Mouse (Mus musculus) spleen, adult 2 months (tissue): ENCODE data around the gene H2-Eb1. TPM values are rescaled to one million over a fixed set of nuclear protein-coding genes. Genes with fewer than 3 reads are reported as not detected.
A peak's percentile ranks its signal among the peaks of the same experiment; 100 is the strongest.

Experiments
- DNase-seq, 2 experiments: peaks; one replicate each; pipeline versions ENCODE4 v3.0.0 to v3.0.0-alpha.2; 2012 to 2021; ENCODE audit warnings: low spot score in 2 of 2, low read depth in 1 of 2
- H3K27ac ChIP-seq: fragments of 200-500 bp; 2 replicates; pipeline ENCODE4 v1.5.1; 2012; ENCODE audit warnings: low read length, inconsistent platforms; ENCODE audit not compliant: insufficient read depth
- H3K27me3 ChIP-seq: fragments of 200-500 bp; 2 replicates; pipeline ENCODE4 v1.6.1; 2012; ENCODE audit warnings: mild to moderate bottlenecking, moderate library complexity, low read length, inconsistent platforms; ENCODE audit not compliant: control insufficient read depth, insufficient read depth
- H3K36me3 ChIP-seq: fragments of 200-500 bp; 2 replicates; pipeline ENCODE4 v1.6.1; 2012; ENCODE audit warnings: mild to moderate bottlenecking, low read length, inconsistent platforms; ENCODE audit not compliant: control insufficient read depth, insufficient read depth
- H3K4me1 ChIP-seq: fragments of 200-500 bp; 2 replicates; pipeline ENCODE4 v1.6.1; 2011; ENCODE audit warnings: inconsistent platforms; ENCODE audit not compliant: control insufficient read depth, insufficient read depth, insufficient read length
- H3K4me3 ChIP-seq: fragments of 200-500 bp; 2 replicates; pipeline ENCODE4 v1.5.1; 2011; ENCODE audit warnings: mild to moderate bottlenecking, inconsistent platforms; ENCODE audit not compliant: insufficient read depth, insufficient read length; ENCODE audit errors: extremely low read depth
- CTCF ChIP-seq: fragments of 200-500 bp; IDR thresholded peaks from 2 replicates; pipeline ENCODE4 v1.5.1; 2011; ENCODE audit warnings: mild to moderate bottlenecking, inconsistent platforms; ENCODE audit not compliant: insufficient read depth, insufficient read length, insufficient replicate concordance; ENCODE audit errors: extremely low read depth
- POLR2A ChIP-seq: fragments of 200-500 bp; IDR thresholded peaks from 2 replicates; pipeline ENCODE4 v1.6.1; 2011; ENCODE audit warnings: low read depth, low read length, inconsistent platforms
- WGBS: fragments of 180-500 bp; shearing (Covaris S2); methylation state at CpG from one replicate; pipeline ENCODE4 v1.1.7; 2018; 5-methylcytosine and 5-hydroxymethylcytosine counted together
- polyA plus RNA-seq: library from polyadenylated mRNA; depleted of rRNA; stranded (reverse); fragments of >200 nt; gene quantifications from 2 replicates; pipeline ENCODE4 v1.2.3, GENCODE M21; 2012; rRNA removed

H2-Eb1 gene
- 1,025 and 1,109 TPM in 2 replicates for polyA plus RNA-seq

- TF ChIP-seq CTCF (no peak), POLR2A (peak; percentile 96)
- Histone ChIP-seq H3K4me1 (peaks cover 11% of the 10 kb centered on the region; the same call in 1 of the 2 replicates), H3K36me3 (peaks cover 26% of the 10 kb centered on the region), H3K27me3 (no peaks in the 10 kb centered on the region), H3K27ac (peak within 1 kb of the TSS; percentile 100), H3K4me3 (peak within 1 kb of the TSS; percentile 88)
- DNase-seq: peak; percentile 92 to 98
Measured at GRCm38 (mm10) chr17:34305380-34306030, at the start of gene H2-Eb1. H2-Eb1 (plus strand) TSS chr17:34305867.

DNA sequence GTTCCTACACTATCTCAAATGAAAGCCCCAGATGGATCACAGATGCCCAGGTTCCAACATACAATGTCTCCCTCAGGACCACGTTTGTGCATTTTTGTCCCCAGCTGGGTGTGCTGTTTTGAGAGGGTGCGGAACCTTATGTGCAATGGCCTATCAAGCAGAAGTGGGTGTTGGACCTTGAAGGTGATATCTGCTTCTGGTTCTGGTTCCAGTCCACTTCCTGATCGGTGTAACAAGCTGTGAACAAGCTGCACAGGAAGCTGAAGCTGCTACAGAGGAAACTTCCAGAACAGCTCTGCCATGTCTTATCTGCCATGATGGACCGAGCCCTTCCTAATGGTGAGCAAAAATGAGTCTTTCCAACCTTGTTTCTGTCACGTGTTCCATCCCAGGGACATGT, 49.2 kb upstream of the H2-Eb1 start:
- no peak for TF ChIP-seq POLR2A
- no peak for TF ChIP-seq CTCF
- Histone ChIP-seq H3K27ac (peak overlapping the region; percentile 87), H3K4me1 (peaks cover 35% of the 10 kb centered on the region), H3K4me3 (no peak overlapping the region), H3K36me3 (no peaks in the 10 kb centered on the region), H3K27me3 (no peaks in the 10 kb centered on the region)
- 82% methylated on average over 5 of the region's 5 CpGs for WGBS
- no peak for DNase-seq

DNA sequence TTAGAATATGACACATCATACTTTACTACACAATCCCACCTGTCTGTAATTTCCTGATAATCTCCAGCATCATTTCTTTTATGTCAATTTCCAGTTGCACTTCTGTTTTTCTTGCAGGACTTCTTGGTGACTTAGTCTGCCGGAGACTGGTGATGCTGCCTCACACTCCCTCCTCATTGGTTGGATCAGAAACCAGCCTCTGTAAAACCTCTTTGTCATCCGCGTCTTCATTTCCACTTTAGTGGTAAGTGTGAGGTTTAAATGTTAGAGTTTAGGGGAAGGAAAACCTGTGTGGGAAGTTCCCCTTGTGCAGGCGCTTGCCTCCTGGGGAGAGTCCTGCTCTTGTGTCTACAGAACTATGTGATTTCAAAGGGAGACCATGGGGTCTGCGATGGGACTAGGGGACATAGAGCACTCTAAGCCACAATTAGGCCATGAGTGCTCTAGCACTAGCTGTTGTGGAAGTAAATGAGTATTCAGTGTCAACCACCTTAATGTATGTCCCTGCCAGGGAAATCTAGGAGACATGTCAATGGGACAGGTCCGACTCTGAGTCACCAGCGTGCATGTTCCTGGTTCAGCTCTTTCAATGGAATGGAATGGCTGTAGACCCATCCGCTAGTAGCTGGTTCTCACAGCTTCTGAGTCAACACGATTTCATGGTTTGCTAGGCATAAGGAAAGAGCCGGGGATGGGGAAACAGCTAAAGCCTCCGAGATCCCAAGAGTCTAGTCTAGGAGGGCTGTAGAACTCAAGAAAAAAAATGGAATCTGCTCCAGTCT, 47.9 kb upstream of the H2-Eb1 start, which contains the start of gene H2-Ab1:
H2-Ab1 (plus strand) TSS at position 96 of the 782 bp plus-strand sequence.
- H3K27ac ChIP-seq: peak within 1 kb of the TSS; percentile 92

DNA sequence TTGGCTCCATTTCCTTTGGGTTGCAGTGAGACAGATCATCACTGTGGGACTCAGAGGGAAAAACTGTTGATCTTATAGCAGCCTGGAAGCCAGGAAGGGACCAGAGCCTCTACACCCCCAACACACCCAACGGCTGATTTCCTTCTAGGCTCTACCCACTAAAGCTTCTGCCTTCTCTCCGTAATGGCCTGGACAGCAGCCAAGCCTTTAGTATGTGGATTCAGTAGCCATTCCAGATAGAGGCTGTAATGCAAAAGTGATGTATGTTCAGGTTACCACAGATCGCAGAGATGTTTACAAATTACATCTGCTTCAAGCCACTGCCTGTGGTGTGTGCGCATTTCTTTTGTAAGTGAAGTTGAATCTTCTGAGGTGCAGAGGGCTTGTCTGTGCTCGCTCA, 45.1 kb upstream of the H2-Eb1 start:
- DNase-seq: no peak
- Histone ChIP-seq H3K36me3 (peaks cover 13% of the 10 kb centered on the region), H3K27ac (peak overlapping the region; percentile 39), H3K27me3 (no peaks in the 10 kb centered on the region), H3K4me3 (no peak overlapping the region), H3K4me1 (peaks cover 39% of the 10 kb centered on the region)
- 59% methylated on average over 5 of the region's 5 CpGs for WGBS
- no peak for TF ChIP-seq POLR2A
- no peak for TF ChIP-seq CTCF

More for the DNA sequence above, 47.9 kb upstream of the H2-Eb1 start, which contains the start of gene H2-Ab1:
- no peaks in the 10 kb centered on the region for H3K36me3 ChIP-seq
- H3K4me1 ChIP-seq: peaks cover 39% of the 10 kb centered on the region
- TF ChIP-seq POLR2A: no peak
- no peak for TF ChIP-seq CTCF
- peak; percentile 95 to 98 for DNase-seq
- 53% methylated on average over 11 of the region's 11 CpGs for WGBS
- H3K4me3 ChIP-seq: no peak within 1 kb of the TSS
- no peaks in the 10 kb centered on the region for H3K27me3 ChIP-seq

DNA sequence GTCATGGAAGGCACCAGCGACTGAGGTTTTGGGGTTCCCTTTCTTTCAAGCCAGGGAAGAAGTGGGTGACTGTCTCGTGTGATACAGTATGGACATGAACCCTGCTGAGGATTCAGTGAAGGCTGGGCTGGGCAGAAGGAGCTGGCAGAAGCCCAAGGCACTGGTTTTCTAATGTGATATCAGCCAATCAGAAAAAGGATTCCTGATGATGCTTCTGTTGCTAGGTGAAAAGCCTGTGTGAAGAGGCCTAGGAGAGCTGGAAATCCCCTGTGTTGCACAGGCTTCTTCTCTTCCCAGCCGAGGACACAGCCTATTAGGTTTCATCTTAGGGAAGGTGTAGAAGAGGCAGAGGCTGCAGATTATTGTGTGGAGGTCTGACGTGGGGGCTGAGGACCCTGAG, 44.2 kb upstream of the H2-Eb1 start:
- Histone ChIP-seq H3K27me3 (no peaks in the 10 kb centered on the region), H3K36me3 (peaks cover 14% of the 10 kb centered on the region), H3K4me3 (peak overlapping the region; percentile 33; the same call in 1 of the 2 replicates), H3K27ac (peak overlapping the region; percentile 99), H3K4me1 (peaks cover 35% of the 10 kb centered on the region)
- WGBS: 19% methylated on average over 4 of the region's 4 CpGs
- DNase-seq: peak; percentile 74 to 95
- TF ChIP-seq CTCF: no peak
- peak; percentile 77 for TF ChIP-seq POLR2A

DNA sequence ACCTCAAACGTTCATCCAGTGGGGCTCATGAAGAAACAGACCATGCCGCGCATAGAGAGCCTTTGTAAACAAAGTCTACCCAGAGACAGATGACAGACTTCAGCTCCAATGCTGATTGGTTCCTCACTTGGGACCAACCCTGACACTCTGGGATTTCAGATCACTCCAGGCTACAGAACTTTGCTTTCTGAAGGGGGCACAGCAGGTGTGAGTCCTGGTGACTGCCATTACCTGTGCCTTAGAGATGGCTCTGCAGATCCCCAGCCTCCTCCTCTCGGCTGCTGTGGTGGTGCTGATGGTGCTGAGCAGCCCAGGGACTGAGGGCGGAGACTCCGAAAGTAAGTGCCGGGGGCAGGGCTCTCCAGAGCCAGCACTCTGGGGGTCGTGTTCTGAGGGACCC, 42.6 kb upstream of the H2-Eb1 start:
- TF ChIP-seq POLR2A (peak; percentile 97), CTCF (no peak)
- DNase-seq: peak; percentile 84 to 96
- Histone ChIP-seq H3K27ac (peak overlapping the region; percentile 96), H3K36me3 (peaks cover 26% of the 10 kb centered on the region), H3K4me3 (peak overlapping the region; percentile 90), H3K4me1 (peaks cover 28% of the 10 kb centered on the region), H3K27me3 (no peaks in the 10 kb centered on the region)
- 2% methylated on average over 8 of the region's 8 CpGs for WGBS

DNA sequence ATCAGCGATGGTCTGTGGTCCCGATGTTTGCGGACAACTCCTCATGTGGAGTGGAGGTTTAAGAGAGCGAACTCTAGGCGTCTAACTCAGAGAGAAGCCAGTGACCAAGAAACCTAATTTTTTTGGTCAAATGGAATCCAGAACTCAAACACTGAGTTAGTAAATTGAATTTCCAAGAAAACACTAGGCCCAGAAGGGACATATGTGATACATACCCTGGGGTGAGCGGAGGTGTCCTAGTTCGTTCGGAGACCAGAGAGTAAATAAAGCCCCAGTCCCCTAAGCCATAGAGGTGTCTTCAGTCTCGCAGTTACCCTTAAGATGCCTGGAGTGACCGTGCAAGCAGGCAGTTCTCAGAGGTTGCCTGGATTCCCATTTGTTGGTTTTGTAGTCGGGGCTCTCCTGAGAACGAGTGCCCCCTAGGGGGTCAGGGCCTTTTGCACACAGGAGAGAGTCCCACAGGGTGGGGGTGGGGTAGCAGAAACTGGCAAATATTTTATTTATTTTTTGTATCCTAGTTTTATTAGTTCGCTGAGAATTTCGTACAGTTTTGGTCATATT, 41.8 kb upstream of the H2-Eb1 start:
- DNase-seq: peak; percentile 73 to 74
- H3K4me3 ChIP-seq: peak overlapping the region; percentile 90
- WGBS: 12% methylated on average over 14 of the region's 14 CpGs
- H3K36me3 ChIP-seq: peaks cover 34% of the 10 kb centered on the region
- no peaks in the 10 kb centered on the region for H3K27me3 ChIP-seq
- peaks cover 23% of the 10 kb centered on the region for H3K4me1 ChIP-seq
- peak overlapping the region; percentile 96 for H3K27ac ChIP-seq
- TF ChIP-seq CTCF (no peak), POLR2A (peak; percentile 43)
